Comparison of ENCODE assay signal across 9 mouse cellular contexts in the genomic region with DNA sequence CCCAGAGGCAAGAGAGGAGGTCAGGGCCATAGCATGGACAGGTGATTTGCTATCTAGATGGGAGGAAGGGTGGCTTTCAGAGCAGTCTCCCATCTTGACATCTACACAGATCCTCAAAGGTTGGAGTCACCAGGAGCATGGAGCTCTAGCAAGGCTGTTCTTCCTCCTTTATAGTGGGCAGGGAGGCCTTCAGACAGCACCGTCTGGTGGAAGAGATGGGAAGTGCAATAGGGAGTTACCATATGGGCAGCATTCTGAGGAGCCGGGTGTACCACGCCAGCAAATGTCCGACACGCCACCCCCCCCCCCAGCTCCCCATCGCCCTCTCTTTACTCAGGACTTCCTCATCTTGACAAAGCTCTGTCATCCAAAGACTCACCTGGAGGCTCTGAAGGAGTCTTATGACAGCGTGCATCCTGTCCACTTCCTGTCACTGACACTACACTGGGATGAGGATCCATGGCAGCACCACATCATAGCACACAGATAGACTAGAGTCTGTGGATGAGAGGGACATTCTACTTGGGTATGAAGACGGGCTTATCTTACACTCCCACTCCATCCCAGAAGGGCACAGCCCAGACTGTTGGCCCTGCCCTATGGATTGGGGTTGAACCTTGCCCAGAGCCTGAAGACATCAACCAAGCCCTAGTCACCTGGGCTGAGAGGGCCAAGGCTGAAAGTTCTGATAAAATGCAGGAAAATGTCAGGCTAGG. TPM values are rescaled to one million over a fixed set of nuclear protein-coding genes. Genes with fewer than 3 reads are reported as not detected.
A peak's percentile ranks its signal among the peaks of the same experiment; 100 is the strongest.
DNase-seq lines count a peak whose midpoint lies in the region; ATAC-seq lines count a peak whose summit lies in the region.
"Had no signal": no experiment of that assay in that cellular context is flagged by ENCODE, and none has a peak within 500 bp of the region (broad histone marks: within the 10 kb centered on the region; RNA-seq: fewer than 3 reads in every experiment).

No protein-coding gene starts in this region.

- H3K4me3 ChIP-seq in forebrain, embryonic 16.5 days (replicated peaks; ENCODE audit: low read length) = no peak overlapping the region
- H3K4me3 ChIP-seq in kidney, embryonic 15.5 days (replicated peaks) = no peak overlapping the region
- no peak overlapping the region for H3K4me3 ChIP-seq in liver, embryonic 11.5 days (ENCODE audit: low read depth, low read length)
- H3K4me3 ChIP-seq: hindbrain, embryonic 15.5 days had no signal

- no peak overlapping the region for H3K4me2 ChIP-seq in forebrain, embryonic 16.5 days (ENCODE audit: low read length)
- no peak overlapping the region for H3K4me2 ChIP-seq in kidney, embryonic 15.5 days
- H3K4me2 ChIP-seq in liver, embryonic 11.5 days = no peak overlapping the region
- H3K4me2 ChIP-seq: hindbrain, embryonic 15.5 days had no signal

- 0 out of 2 replicates have a peak overlapping the region, but pooled peaks have one; percentile 20 for H3K9ac ChIP-seq in forebrain, embryonic 16.5 days (replicated peaks; ENCODE audit: low read depth, low read length)
- H3K9ac ChIP-seq in kidney, embryonic 15.5 days = no peak overlapping the region
- no peak overlapping the region for H3K9ac ChIP-seq in liver, embryonic 11.5 days (ENCODE audit: low read depth, low read length)
- H3K9ac ChIP-seq: hindbrain, embryonic 15.5 days had no signal

- WGBS in forebrain, embryonic 16.5 days = 24% methylated on average over 7 of the region's 8 CpGs
- WGBS in kidney, embryonic 15.5 days = 26% methylated on average over 6 of the region's 8 CpGs
- WGBS in liver, embryonic 11.5 days = 18% methylated on average over 8 of the region's 8 CpGs

- peaks cover 25% of the 10 kb centered on the region for H3K4me1 ChIP-seq in forebrain, embryonic 16.5 days (replicated peaks; ENCODE audit: control insufficient read depth, insufficient read depth, low read length)
- 0 out of 2 replicates have a peak, but pooled peaks cover 5% of the 10 kb centered on the region for H3K4me1 ChIP-seq in kidney, embryonic 15.5 days
- H3K4me1 ChIP-seq in liver, embryonic 11.5 days (replicated peaks; ENCODE audit: control insufficient read depth, insufficient read depth, low read length) = no peaks in the 10 kb centered on the region

- peak; percentile 52 for DNase-seq in CD4-positive, CD25-positive, alpha-beta regulatory T cell, adult 2 months (ENCODE audit: low read depth, low spot score)
- peak; percentile 57 for DNase-seq in A20 (ENCODE audit: low read depth, low spot score)
- DNase-seq in brain, adult 2 months (ENCODE audit: low read depth, low spot score) = peak; percentile 85
- peak; percentile 44 for DNase-seq in liver, embryonic 11.5 days (ENCODE audit: low spot score)
- DNase-seq in retina, embryonic 14.5 days (ENCODE audit: low spot score) = peak; percentile 81

- no peaks in the 10 kb centered on the region for H3K9me3 ChIP-seq in forebrain, embryonic 16.5 days (ENCODE audit: control insufficient read depth, low read length)
- no peaks in the 10 kb centered on the region for H3K9me3 ChIP-seq in kidney, embryonic 15.5 days (replicated peaks)
- H3K9me3 ChIP-seq in liver, embryonic 11.5 days (ENCODE audit: control insufficient read depth, low read length) = no peaks in the 10 kb centered on the region
- H3K9me3 ChIP-seq: hindbrain, embryonic 15.5 days had no signal

- no peaks in the 10 kb centered on the region for H3K27me3 ChIP-seq in forebrain, embryonic 16.5 days (replicated peaks; ENCODE audit: control insufficient read depth, insufficient read depth, low read length)
- peaks cover 10% of the 10 kb centered on the region for H3K27me3 ChIP-seq in kidney, embryonic 15.5 days
- H3K27me3 ChIP-seq in liver, embryonic 11.5 days (replicated peaks; ENCODE audit: control insufficient read depth, insufficient read depth, low read length) = no peaks in the 10 kb centered on the region
- H3K27me3 ChIP-seq: hindbrain, embryonic 15.5 days had no signal

- no peaks in the 10 kb centered on the region for H3K36me3 ChIP-seq in forebrain, embryonic 16.5 days (ENCODE audit: control insufficient read depth, insufficient read depth)
- H3K36me3 ChIP-seq in kidney, embryonic 15.5 days = no peaks in the 10 kb centered on the region
- H3K36me3 ChIP-seq in liver, embryonic 11.5 days (ENCODE audit: control insufficient read depth, insufficient read depth, low read length) = no peaks in the 10 kb centered on the region
- H3K36me3 ChIP-seq: hindbrain, embryonic 15.5 days had no signal

- no peak for ATAC-seq in CD4-positive, CD25-positive, alpha-beta regulatory T cell, adult 4 months
- ATAC-seq in forebrain, embryonic 16.5 days = no peak
- ATAC-seq in kidney, embryonic 15.5 days (replicated peaks; ENCODE audit: low FRiP score) = peak; percentile 35
- ATAC-seq in liver, embryonic 11.5 days (replicated peaks; ENCODE audit: low FRiP score) = peak; percentile 35; the same call in 1 of the 2 replicates

- no peak overlapping the region for H3K27ac ChIP-seq in forebrain, embryonic 16.5 days (ENCODE audit: low read length)
- no peak overlapping the region for H3K27ac ChIP-seq in kidney, embryonic 15.5 days
- no peak overlapping the region for H3K27ac ChIP-seq in liver, embryonic 11.5 days (ENCODE audit: low read depth, low read length)
- H3K27ac ChIP-seq: hindbrain, embryonic 15.5 days had no signal

RNA-seq across cellular contexts. Expression of gene Ccdc188, which starts 6.8 kb away (rescaled TPM):
- polyA plus RNA-seq in CD4-positive, CD25-positive, alpha-beta regulatory T cell, adult 4 months (2017; shearing (Covaris generic)) = not detected
- polyA plus RNA-seq in forebrain, embryonic 16.5 days (2015; fragmentation: Nextera tagmentation; extraction: Ambion mirVana) = 0.19 TPM in 1 of 2 replicates, not detected in the other
- polyA plus RNA-seq in kidney, embryonic 15.5 days (2015; fragmentation: Nextera tagmentation; extraction: Ambion mirVana) = not detected in 2 replicates
- polyA plus RNA-seq in liver, embryonic 11.5 days (2014; fragmentation: Nextera tagmentation; extraction: Ambion mirVana) = not detected in 2 replicates
- polyA plus RNA-seq: hindbrain, embryonic 15.5 days had no signal

RNA-seq across cellular contexts. Expression of gene Zdhhc8, which starts 24.1 kb away (rescaled TPM):
- 1 to 10 TPM; 1.6 to 3.2 TPM for polyA plus RNA-seq in CD4-positive, CD25-positive, alpha-beta regulatory T cell, adult 4 months (2017; shearing (Covaris generic))
- 15.1 and 17.4 TPM in 2 replicates for polyA plus RNA-seq in forebrain, embryonic 16.5 days (2015; fragmentation: Nextera tagmentation; extraction: Ambion mirVana)
- polyA plus RNA-seq in kidney, embryonic 15.5 days (2015; fragmentation: Nextera tagmentation; extraction: Ambion mirVana) = 15.6 and 17.5 TPM in 2 replicates
- 7.7 and 7.8 TPM in 2 replicates for polyA plus RNA-seq in liver, embryonic 11.5 days (2014; fragmentation: Nextera tagmentation; extraction: Ambion mirVana)

RNA-seq across cellular contexts. Expression of gene Trmt2a, which starts 37.6 kb away (rescaled TPM):
- 10 to 100 TPM; 42.2 to 67.6 TPM for polyA plus RNA-seq in CD4-positive, CD25-positive, alpha-beta regulatory T cell, adult 4 months (2017; shearing (Covaris generic))
- 118 and 139 TPM in 2 replicates for polyA plus RNA-seq in forebrain, embryonic 16.5 days (2015; fragmentation: Nextera tagmentation; extraction: Ambion mirVana)
- 99.2 and 102 TPM in 2 replicates for polyA plus RNA-seq in kidney, embryonic 15.5 days (2015; fragmentation: Nextera tagmentation; extraction: Ambion mirVana)
- 127 and 130 TPM in 2 replicates for polyA plus RNA-seq in liver, embryonic 11.5 days (2014; fragmentation: Nextera tagmentation; extraction: Ambion mirVana)

RNA-seq across cellular contexts. Expression of gene Ranbp1, which starts 37.7 kb away (rescaled TPM):
- polyA plus RNA-seq in CD4-positive, CD25-positive, alpha-beta regulatory T cell, adult 4 months (2017; shearing (Covaris generic)) = 100 to 1,000 TPM; 122 to 138 TPM
- polyA plus RNA-seq in forebrain, embryonic 16.5 days (2015; fragmentation: Nextera tagmentation; extraction: Ambion mirVana) = 370 and 388 TPM in 2 replicates
- polyA plus RNA-seq in kidney, embryonic 15.5 days (2015; fragmentation: Nextera tagmentation; extraction: Ambion mirVana) = 662 and 691 TPM in 2 replicates
- polyA plus RNA-seq in liver, embryonic 11.5 days (2014; fragmentation: Nextera tagmentation; extraction: Ambion mirVana) = 943 and 989 TPM in 2 replicates

RNA-seq across cellular contexts. Expression of gene Gm49776, which starts 47.3 kb away (rescaled TPM):
- polyA plus RNA-seq in CD4-positive, CD25-positive, alpha-beta regulatory T cell, adult 4 months (2017; shearing (Covaris generic)) = not detected
- 2.0 TPM in 1 of 2 replicates, not detected in the other for polyA plus RNA-seq in forebrain, embryonic 16.5 days (2015; fragmentation: Nextera tagmentation; extraction: Ambion mirVana)
- polyA plus RNA-seq in kidney, embryonic 15.5 days (2015; fragmentation: Nextera tagmentation; extraction: Ambion mirVana) = 4.3 TPM in 1 of 2 replicates, not detected in the other
- 1.5 and 4.1 TPM in 2 replicates for polyA plus RNA-seq in liver, embryonic 11.5 days (2014; fragmentation: Nextera tagmentation; extraction: Ambion mirVana)

Comparison
In these comparisons a context has a peak if more than half of its experiments do, and no peak if none do; other contexts are left out.
1. ATAC-seq: peak in kidney, embryonic 15.5 days (single experiment) and liver, embryonic 11.5 days (single experiment); none in CD4-positive, CD25-positive, alpha-beta regulatory T cell, adult 4 months (single experiment) and forebrain, embryonic 16.5 days (single experiment).
2. Peak in every context shown above with its lines, with median percentiles within 50 percentile points of each other: DNase-seq.